Mouse (Mus musculus): ENCODE data around the gene Arhgef26. TPM values are rescaled to one million over a fixed set of nuclear protein-coding genes. Genes with fewer than 3 reads are reported as not detected.

Gene Arhgef26
- polyA plus RNA-seq (2015; fragmentation: Nextera tagmentation; extraction: Ambion mirVana), result 15.3 and 16.7 TPM in 2 replicates

DNA sequence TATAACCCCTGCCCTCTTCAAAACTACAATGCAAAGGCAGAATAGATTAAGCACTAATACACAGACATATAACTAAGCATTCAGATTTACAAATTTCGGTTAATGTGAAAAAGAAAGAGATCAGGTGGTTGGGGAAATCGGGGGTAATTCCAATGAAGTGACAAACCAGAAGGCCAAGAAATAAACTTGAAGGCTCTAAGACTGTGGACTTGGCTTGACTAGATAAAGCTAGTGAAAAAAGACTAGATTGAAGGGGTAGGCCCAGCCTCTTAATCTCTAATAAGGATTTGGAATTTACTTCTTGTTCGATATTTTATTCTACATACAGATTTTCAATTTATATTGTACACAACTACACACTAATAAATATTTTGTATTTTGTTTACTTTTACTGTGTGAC lies at the start of gene Arhgef26:
Arhgef26 (plus strand) TSS at position 301 of the 400 bp plus-strand sequence.
- ATAC-seq, result no peak
- Histone ChIP-seq H3K4me2 (replicated peaks) (peak within 1 kb of the TSS; percentile 90), H3K27me3 (replicated peaks) (no peaks in the 10 kb centered on the region), H3K27ac (peak within 1 kb of the TSS; percentile 72), H3K4me1 (replicated peaks) (0 out of 2 replicates have a peak, but pooled peaks cover 4% of the 10 kb centered on the region), H3K9me3 (no peaks in the 10 kb centered on the region), H3K4me3 (replicated peaks) (peak within 1 kb of the TSS; percentile 75), H3K9ac (peak within 1 kb of the TSS; percentile 82), H3K36me3 (no peaks in the 10 kb centered on the region)
- 79% methylated on average over 3 of the region's 3 CpGs for WGBS

DNA sequence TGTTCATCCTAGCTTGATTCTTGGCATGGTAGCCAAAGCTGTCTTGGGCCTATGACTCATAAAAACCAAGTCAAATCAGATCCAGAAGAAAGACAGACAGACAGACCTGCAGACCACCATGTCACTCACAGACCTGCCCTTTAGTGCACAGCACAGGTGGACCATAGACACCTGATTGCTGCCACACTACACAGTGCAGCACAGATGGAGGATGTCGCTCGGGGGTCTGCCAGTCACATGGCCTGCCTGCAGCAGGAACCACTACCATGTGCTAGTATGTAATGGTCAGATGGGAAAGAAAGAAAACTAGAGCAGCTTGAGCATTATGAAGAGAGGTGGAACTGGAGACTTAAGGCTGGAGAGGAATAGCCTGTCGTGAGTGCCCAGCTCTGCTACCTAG lies 27.7 kb upstream of the Arhgef26 start:
- Histone ChIP-seq H3K4me3 (replicated peaks) (no peak overlapping the region), H3K4me2 (replicated peaks) (no peak overlapping the region), H3K9ac (no peak overlapping the region), H3K9me3 (no peaks in the 10 kb centered on the region), H3K27me3 (replicated peaks) (no peaks in the 10 kb centered on the region), H3K36me3 (no peaks in the 10 kb centered on the region), H3K4me1 (replicated peaks) (no peaks in the 10 kb centered on the region), H3K27ac (no peak overlapping the region)
- 91% methylated on average over 3 of the region's 3 CpGs for WGBS
- ATAC-seq, result no peak

DNA sequence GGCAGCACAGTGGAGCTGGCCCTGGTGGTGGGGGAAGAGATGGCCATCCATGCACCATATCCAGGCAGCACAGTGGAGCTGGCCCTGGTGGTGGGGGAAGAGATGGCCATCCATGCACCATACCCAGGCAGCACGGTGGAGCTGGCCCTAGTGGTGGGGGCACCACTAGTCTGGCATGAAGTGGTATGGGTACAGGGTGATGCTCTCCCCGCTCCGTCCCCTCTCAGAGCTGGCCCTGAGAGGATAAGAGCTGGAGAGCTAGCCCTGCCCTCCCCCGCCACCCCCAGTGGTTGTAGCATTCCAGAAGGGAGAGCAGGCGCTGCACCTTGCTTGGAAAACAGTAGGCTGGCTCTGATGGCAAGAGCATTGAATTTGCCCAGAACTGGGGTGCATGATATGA lies 26.9 kb upstream of the Arhgef26 start:
- no peaks in the 10 kb centered on the region for H3K36me3 ChIP-seq
- no peak overlapping the region for H3K4me3 ChIP-seq (replicated peaks)
- no peak overlapping the region for H3K27ac ChIP-seq
- no peak overlapping the region for H3K9ac ChIP-seq
- no peaks in the 10 kb centered on the region for H3K4me1 ChIP-seq (replicated peaks)
- H3K4me2 ChIP-seq (replicated peaks), result no peak overlapping the region
- no peaks in the 10 kb centered on the region for H3K27me3 ChIP-seq (replicated peaks)
- H3K9me3 ChIP-seq, result no peaks in the 10 kb centered on the region
- 87% methylated on average over 5 of the region's 5 CpGs for WGBS
- no peak for ATAC-seq

DNA sequence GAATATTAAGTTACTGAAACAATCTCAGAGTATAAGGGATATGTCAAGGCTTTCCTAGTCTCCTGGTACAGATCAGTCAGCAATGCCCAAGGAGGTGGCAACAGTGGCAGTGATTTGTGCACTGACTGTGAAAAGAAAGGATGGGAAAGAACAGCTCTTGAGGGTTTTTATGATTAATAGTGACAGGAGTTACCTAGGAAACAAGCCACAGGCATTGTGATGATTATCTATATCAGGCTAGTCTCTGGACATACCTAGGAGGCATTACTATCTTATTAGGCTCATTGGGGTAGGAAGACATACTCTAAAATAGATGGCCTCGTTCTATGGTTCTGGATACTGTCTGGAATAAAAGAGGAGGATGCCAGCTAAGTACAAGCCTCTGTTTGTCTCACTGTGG lies 13.4 kb upstream of the Arhgef26 start:
- no peaks in the 10 kb centered on the region for H3K4me1 ChIP-seq (replicated peaks)
- ATAC-seq, result no peak
- 55% methylated on average over 1 of the region's 1 CpGs for WGBS
- H3K27ac ChIP-seq, result no peak overlapping the region
- H3K4me3 ChIP-seq (replicated peaks), result no peak overlapping the region
- no peaks in the 10 kb centered on the region for H3K27me3 ChIP-seq (replicated peaks)
- H3K9ac ChIP-seq, result no peak overlapping the region
- H3K36me3 ChIP-seq, result no peaks in the 10 kb centered on the region
- no peaks in the 10 kb centered on the region for H3K9me3 ChIP-seq
- H3K4me2 ChIP-seq (replicated peaks), result no peak overlapping the region

DNA sequence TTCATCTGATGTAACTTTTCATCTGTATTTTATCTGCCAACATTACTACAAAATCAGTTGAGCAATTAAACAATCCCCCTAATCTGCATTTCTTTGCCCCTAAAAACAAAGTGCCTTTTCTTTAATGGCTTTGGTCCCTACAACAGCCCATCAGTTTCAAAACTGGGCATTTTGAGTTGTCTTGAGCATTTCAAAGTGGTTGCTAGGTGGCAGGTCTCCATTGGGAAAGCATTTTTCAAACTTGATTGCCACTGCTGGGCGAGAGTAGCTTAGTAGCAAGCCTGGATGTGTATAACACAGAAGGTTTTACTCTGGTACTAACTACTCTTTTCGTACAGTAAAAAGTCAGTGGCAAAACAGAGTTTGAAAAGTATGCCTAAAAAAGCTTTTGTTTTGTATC lies 10.2 kb upstream of the Arhgef26 start:
- Histone ChIP-seq H3K9me3 (no peaks in the 10 kb centered on the region), H3K4me1 (replicated peaks) (no peaks in the 10 kb centered on the region), H3K36me3 (no peaks in the 10 kb centered on the region), H3K27me3 (replicated peaks) (no peaks in the 10 kb centered on the region), H3K27ac (no peak overlapping the region), H3K4me2 (replicated peaks) (no peak overlapping the region), H3K9ac (no peak overlapping the region), H3K4me3 (replicated peaks) (no peak overlapping the region)
- 80% methylated on average over 2 of the region's 2 CpGs for WGBS
- no peak for ATAC-seq

DNA sequence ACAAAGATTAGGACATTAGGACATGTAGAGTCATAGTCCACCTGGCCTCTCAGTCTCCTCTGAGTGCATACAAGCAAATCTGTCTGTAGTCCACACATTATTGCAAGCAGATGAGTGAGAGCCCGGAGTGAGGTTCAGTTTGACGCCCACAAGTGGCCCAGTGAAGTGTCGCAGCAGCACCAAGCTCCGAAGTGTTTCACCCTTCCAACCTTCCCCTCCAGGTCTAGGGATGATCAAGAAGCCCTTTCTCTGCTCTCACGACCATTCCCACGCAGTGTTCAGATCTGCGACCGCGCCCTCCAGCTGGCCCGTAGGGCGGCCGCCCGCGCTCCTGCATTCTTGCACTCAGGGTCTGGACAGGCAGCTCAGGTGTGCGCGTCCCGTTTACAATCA lies 313 bp downstream of the Arhgef26 start:
- no peaks in the 10 kb centered on the region for H3K27me3 ChIP-seq (replicated peaks)
- H3K4me1 ChIP-seq (replicated peaks), result 0 out of 2 replicates have a peak, but pooled peaks cover 6% of the 10 kb centered on the region
- H3K9ac ChIP-seq, result peak overlapping the region; percentile 82
- no peaks in the 10 kb centered on the region for H3K9me3 ChIP-seq
- H3K36me3 ChIP-seq, result no peaks in the 10 kb centered on the region
- H3K4me3 ChIP-seq (replicated peaks), result peak overlapping the region; percentile 75
- WGBS, result under 1% methylated on average over 17 of the region's 17 CpGs
- ATAC-seq, result peak; percentile 53; the same call in 1 of the 2 replicates
- H3K4me2 ChIP-seq (replicated peaks), result peak overlapping the region; percentile 90
- no peak overlapping the region for H3K27ac ChIP-seq

DNA sequence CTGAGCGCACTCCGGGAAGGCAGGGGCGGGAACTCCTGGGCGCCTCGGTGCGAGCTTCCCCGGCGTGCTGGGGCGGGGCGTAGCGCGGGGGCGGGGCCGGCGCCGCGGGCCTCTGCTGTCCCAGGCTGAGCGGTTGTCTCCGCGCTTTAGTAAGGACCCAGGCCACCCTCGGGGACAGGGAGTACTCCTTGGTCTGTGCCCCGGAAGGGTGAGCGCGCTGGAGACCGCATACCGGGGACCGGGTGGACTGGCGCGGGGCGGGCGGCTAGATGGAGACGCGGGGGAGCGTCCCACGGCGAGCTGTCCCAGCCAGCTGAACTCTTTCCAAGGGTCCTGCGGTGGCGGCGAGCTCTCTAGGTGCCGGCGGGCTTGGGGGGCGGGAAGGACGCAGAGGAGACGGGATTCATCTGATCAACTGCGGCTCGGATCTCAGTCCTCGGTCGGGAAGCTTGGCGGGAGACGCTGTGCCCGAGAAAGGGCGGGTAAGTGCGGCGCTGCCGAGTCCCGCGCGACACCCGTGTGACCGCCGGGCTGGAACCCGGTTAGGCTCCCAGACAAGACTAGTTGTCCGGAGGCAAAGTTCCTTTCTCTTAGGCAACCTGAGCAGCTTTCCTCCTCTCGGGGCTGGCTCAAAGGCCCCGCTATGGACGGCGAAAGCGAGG lies 841 bp downstream of the Arhgef26 start:
- no peaks in the 10 kb centered on the region for H3K36me3 ChIP-seq
- 0 out of 2 replicates have a peak, but pooled peaks cover 6% of the 10 kb centered on the region for H3K4me1 ChIP-seq (replicated peaks)
- under 1% methylated on average over 68 of the region's 68 CpGs for WGBS
- H3K27me3 ChIP-seq (replicated peaks), result no peaks in the 10 kb centered on the region
- H3K4me3 ChIP-seq (replicated peaks), result peak overlapping the region; percentile 75
- H3K9ac ChIP-seq, result peak overlapping the region; percentile 82
- H3K9me3 ChIP-seq, result no peaks in the 10 kb centered on the region
- H3K27ac ChIP-seq, result peak overlapping the region; percentile 72
- ATAC-seq, result peak; percentile 97
- H3K4me2 ChIP-seq (replicated peaks), result peak overlapping the region; percentile 90

DNA sequence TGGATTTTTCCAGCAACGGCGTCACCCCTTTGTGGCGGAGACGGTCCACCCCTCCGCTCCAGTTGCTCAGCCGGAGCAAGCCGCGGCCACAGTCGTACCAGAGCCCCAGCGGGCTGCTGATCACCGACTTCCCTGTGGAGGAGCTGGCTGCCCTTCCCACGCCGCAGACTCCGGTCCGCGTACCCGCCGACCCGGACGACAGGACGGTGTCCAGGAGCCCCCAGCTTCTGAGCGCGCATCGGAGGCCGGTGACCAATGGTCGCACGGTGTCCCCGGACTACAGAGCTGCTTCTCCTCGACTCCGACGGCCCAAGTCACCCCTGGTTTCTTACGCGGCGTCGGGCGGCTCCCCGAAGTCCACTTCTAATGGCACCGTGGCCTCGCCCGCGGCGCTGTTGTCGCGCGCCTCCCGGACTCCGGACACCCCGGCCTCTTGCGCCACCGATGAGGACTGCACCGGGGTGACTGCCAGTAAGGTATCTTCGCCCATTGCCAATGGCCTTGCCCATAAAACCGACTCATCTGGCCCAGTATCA lies 1.4 kb downstream of the Arhgef26 start:
- Histone ChIP-seq H3K9me3 (no peaks in the 10 kb centered on the region), H3K27me3 (replicated peaks) (no peaks in the 10 kb centered on the region), H3K4me1 (replicated peaks) (0 out of 2 replicates have a peak, but pooled peaks cover 6% of the 10 kb centered on the region), H3K4me3 (replicated peaks) (peak overlapping the region; percentile 75), H3K9ac (peak overlapping the region; percentile 82), H3K4me2 (replicated peaks) (peak overlapping the region; percentile 90), H3K27ac (peak overlapping the region; percentile 72), H3K36me3 (no peaks in the 10 kb centered on the region)
- peak; percentile 39 for ATAC-seq
- WGBS, result under 1% methylated on average over 53 of the region's 53 CpGs

DNA sequence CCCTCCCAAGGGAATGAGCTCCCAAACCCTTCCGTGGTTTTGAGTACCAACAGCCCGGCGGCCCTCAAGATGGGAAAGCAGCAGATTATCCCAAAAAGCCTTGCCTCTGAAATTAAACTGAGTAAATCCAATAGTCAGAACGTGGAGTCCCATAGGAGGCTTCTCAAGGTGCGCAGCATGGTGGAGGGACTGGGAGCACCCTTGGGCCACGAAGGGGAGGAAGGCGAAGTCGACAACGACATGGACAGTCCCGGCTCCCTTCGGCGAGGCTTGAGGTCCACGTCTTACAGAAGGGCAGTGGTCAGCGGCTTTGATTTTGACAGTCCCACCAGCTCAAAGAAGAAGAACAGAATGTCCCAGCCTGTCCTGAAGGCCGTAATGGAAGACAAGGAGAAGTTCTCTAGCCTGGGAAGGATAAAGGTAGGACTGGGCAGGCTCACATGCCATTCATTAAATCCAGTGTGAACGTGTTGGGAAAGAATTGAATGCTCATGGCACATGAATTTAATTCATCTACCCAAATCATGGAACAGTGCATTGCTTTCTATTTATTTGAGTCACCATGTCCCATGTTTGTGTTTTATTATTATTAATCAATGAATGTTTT lies 2.1 kb downstream of the Arhgef26 start:
- H3K9me3 ChIP-seq, result no peaks in the 10 kb centered on the region
- peak overlapping the region; percentile 90 for H3K4me2 ChIP-seq (replicated peaks)
- no peak for ATAC-seq
- no peak overlapping the region for H3K27ac ChIP-seq
- 0 out of 2 replicates have a peak, but pooled peaks cover 6% of the 10 kb centered on the region for H3K4me1 ChIP-seq (replicated peaks)
- WGBS, result 15% methylated on average over 16 of the region's 16 CpGs
- H3K9ac ChIP-seq, result peak overlapping the region; percentile 82
- H3K27me3 ChIP-seq (replicated peaks), result no peaks in the 10 kb centered on the region
- H3K4me3 ChIP-seq (replicated peaks), result peak overlapping the region; percentile 75
- H3K36me3 ChIP-seq, result no peaks in the 10 kb centered on the region

DNA sequence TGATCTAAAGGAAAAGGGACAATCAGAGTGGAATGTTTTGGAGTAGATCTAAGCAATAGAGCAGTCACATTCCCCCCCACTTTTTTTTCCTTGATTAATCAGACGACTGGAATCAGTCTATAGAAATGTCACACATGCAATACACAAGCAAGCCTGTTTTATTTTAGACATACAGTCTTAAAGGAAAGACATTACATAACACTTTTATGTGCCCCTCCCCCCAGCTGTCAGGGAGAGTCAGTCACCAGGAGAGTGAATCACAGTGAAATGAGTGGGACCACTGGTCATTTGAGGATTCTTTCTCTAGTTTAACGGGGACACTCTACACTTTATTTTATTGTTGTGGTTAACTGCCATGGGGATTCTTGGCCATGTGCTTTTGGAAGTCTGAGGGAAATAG lies 2.7 kb downstream of the Arhgef26 start:
- H3K4me3 ChIP-seq (replicated peaks), result peak overlapping the region; percentile 75
- no peaks in the 10 kb centered on the region for H3K36me3 ChIP-seq
- ATAC-seq, result no peak
- peak overlapping the region; percentile 90 for H3K4me2 ChIP-seq (replicated peaks)
- no peaks in the 10 kb centered on the region for H3K27me3 ChIP-seq (replicated peaks)
- H3K27ac ChIP-seq, result no peak overlapping the region
- 18% methylated on average over 2 of the region's 2 CpGs for WGBS
- no peak overlapping the region for H3K9ac ChIP-seq
- H3K4me1 ChIP-seq (replicated peaks), result 0 out of 2 replicates have a peak, but pooled peaks cover 6% of the 10 kb centered on the region
- no peaks in the 10 kb centered on the region for H3K9me3 ChIP-seq

DNA sequence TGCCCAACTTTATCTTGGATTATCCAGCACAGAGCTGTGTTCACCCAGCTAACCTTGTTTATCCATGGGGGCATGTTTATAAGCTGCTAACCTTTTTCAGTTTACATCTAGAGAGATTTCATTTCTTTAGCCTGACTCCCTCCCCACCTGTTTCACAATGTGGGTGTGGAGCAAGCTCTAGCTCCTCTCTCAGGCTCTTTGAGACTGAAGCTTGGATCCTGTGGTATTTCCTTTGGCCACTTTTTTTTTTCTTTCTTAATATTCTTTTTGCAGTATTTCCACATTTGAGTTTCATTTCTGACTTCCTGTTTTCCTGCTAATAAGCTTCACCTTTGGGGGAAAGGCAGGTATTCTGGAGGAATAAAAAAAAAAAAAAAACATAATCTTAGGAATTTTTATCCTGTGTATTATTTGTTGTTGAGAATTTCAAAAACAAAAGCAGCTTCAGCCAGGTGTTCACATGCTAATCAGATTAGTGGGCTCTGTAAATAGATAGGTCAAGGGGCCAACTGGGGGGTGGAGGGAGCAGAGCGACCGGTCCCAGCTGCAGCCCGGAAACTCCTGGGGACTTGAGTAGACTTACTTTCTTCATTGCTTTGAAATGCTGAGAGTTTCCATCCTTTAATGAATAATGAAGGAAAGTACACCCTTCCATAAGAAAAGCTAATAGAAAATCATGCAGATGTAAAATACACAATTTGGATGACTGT lies 3.5 kb downstream of the Arhgef26 start:
- 49% methylated on average over 3 of the region's 3 CpGs for WGBS
- Histone ChIP-seq H3K4me3 (replicated peaks) (no peak overlapping the region), H3K27me3 (replicated peaks) (no peaks in the 10 kb centered on the region), H3K27ac (no peak overlapping the region), H3K9ac (no peak overlapping the region), H3K36me3 (no peaks in the 10 kb centered on the region), H3K4me2 (replicated peaks) (peak overlapping the region; percentile 90), H3K9me3 (no peaks in the 10 kb centered on the region), H3K4me1 (replicated peaks) (0 out of 2 replicates have a peak, but pooled peaks cover 6% of the 10 kb centered on the region)
- ATAC-seq, result no peak
